Mouse (Mus musculus) brain, embryonic 18.5 days (tissue): ENCODE results near the gene Sptssa.

ENCODE experiments used
- DNase-seq: peaks from one replicate; pipeline ENCODE4 v3.0.0-alpha.2; 2012; ENCODE audit warnings: low read depth, low spot score

Sptssa gene

DNA sequence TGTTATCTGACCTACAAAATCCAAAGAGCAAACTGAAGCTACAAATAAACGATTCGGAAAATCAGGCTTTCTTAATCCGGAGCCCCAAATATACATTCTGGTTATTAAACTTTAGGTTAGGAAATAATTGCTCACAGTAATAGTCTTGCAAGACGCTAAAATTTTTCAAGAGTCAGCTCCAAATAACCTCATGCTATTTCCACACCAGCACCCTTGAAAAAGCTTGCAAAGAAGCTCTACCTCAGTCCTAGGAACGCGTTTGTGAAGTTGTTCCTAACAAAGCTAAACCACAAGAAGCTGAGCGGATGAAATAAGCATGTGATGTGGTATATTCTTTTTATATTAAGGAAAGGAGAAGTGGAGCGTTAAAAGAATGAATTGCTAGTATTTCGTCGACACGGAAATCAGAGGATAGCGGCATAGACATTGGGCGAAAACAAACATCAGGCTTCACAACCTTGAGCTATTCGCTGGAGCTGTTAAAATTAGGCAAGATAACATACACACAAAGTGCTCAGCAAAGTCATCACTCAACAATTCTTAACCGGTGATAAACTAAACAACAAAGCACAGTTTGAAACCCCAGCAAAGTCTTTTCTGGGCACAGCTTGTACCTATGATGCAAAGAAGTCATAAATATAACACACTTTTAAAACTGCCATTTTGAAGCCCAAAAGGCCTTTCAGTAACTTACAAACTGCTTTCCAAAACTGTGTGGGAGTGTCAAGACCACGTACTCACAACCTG is 908 bp downstream of the Sptssa start:
- DNase-seq, result no peak

DNA sequence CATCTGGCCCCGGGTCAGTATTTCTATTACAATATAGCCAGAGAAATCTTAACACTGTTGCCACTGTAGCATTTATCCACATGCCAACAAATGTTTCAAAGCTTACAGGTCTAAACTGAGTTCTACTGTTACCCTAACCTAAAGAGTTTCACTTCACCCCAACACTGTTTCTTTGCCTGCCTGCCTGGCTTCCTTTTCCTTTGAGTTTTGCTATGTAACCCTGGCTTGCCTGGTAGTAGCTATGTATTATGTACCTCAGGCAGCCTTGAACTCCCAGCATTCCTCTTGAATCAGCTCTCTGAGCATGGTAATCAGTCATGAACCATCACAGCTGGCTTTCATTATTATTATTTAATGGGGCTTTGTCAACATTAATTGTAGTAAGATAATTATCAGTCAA is 1.6 kb downstream of the Sptssa start:
- DNase-seq, result no peak

DNA sequence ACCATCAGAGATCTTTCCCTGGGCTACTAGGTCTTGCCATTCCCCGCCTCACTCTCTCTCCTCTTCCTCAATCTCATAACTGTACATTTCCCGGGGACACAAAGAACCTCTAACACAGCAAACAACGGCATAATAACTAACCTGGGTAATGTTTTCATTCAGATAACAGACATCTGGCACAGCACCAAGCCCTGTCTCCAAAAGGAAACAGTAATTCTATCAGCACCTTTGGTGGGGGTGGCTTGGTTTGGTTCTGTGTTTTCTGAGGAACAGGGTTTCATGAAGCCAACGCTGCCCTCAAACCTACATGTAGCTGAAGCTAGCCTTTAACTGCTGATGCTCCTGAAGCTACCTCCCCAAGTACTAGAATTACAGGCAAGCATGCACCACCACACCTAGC is 2.2 kb downstream of the Sptssa start:
- no peak for DNase-seq

DNA sequence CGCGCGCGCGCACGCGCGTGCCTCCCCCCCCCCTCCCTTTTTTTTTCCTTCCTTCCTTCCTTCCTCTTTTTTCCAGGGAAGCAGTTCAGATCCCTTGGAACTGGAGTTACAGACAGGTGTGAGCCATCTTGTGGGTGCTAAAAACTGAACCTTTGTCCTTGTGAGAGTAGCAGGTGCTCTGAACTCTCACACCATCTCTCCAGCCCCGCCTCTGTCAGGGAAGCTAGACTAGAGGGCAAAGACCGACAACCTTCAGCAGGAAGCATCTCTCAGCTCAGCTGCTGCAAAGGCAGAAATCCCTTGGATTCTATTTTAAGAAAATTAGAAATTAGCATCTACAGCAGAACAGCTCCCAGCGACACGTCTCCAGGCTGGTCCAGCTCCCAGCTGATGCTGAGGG is 4.0 kb downstream of the Sptssa start:
- no peak for DNase-seq

DNA sequence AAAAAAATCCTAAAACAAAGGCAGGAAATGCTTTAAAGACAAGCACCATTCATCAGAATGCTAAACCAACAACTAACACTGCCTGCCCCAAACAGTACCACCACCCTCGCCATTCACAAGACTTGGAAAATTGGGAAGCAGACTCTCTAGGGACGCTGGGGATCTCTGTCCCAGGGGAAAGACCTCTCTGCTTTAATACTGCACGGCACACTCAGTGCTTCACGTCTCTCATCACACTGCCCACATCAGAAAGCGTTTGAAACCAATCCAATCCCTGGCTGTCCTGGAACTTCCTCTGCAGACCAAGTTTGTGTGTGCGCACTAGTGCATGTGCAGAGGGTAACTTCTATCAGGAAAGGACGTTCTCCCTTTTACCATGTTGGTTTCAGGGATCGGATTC is 4.6 kb downstream of the Sptssa start:
- DNase-seq, result no peak

DNA sequence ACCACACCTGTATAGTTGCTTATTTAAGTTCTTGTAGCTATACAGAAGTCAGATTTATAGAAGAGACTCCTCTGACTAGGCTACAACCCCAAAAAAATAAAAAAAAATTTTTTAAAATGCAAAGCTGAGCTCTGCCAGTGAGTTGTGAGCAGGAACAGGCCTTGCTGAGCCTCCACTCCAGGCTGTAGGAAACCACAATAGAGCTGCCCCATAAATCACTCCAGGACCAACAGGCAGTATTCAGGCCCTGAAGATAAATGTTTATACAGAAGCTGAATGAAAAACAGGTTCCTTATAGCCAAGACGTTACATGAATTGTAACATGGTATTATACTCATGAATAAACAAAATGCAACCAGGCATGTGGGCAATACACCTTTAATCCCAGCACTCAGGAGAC is 5.2 kb downstream of the Sptssa start:
- DNase-seq, result no peak

DNA sequence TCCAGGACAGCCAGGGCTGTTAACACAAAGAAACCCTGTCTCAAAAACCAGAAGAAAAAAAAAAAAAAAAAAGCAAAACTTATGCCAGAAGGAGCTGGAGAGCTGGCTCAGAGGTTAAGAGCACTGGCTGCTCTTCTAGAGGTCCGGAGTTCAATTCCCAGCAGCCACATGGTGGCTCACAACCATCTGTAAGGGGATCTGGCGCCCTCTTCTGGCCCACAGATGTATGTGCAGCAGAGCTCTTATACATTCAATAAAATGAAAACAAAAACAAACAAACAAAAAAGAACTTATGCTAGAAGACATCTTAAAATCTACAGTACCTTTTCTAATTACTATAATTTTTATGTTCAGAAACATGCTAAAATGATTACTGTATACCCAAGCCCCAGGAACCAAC is 11.4 kb downstream of the Sptssa start:
- DNase-seq, result no peak

DNA sequence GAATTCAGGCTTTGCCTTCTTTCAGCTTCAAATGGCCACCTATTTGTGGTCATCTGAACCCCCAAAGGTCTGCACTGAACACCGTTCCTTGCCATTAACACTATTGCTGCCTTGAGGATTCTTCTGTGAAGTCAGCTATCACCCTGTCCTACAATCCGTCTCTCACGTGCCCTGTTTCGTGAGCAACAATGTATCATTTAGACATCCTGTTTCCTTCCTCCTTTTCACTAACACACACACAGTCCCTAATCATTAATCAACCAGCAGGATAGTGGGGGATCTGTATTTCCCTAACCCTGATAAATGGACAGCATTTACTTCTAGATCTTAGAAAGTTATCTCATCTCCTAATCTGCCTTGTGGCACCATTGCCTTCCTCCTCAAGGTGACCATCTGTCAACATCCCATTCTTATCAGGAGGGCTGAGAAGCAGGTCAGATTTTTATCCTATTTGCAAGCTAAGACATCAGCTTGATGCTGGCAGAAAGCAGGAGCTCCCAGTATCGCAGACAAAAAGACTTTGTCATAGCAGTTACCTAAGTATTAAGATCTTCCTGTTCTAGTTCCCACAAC is 13.0 kb downstream of the Sptssa start:
- DNase-seq, result no peak

DNA sequence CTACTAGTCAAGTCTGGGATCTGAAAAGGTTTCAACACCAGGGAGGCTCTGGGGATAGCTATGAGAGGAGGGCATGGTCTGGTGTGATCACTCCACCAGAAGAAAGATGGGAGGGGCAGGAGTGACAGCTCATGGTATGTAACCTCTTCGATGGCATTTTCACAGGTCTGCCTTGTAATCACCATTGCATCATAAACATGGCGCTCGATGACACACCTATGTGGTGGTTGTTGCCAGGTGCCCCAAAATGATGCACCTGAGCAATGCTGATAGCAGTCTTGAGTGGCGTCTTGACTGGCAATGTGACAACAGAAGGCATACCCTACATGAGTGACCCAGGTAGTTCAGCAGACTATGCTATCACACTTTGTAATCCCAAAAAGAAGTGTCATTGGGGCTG is 15.0 kb downstream of the Sptssa start:
- no peak for DNase-seq

DNA sequence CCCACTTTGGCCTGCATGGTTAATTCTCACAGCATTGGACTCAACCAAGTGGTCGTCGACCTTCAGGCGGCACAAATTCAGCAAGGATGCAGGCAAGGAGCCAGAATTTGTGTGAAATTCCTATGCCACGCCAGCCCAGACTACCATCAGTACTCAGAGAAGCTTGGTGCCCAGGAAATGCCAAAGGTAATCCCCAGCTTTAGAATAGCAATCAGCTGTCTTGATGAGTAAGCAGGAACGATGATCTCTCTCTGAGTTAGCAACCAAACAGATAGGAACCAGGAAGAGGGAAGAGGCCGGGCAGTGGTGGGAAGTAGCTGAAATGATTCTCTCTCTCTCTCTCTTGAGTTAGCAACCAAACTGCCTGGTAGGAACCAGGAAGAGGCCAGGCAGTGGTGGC is 16.1 kb downstream of the Sptssa start:
- DNase-seq, result no peak

DNA sequence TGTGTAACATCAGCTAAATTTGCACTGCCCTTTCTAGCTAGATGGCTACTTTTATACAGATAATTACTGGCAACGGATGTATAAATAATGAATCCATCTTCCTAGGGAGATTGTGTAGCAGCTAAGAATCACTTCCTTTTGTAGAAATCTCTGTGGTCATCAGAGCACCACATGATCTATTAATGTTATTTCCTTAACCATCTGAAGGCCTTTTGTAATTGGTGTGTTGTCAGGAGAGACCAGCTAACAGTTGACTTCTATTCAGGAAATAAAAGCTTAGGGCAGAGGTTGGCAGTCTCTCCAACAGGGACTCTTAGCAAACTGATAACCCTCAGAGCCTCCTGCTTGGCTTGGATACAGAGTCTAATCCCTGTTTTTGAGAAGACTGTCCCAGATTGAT is 19.3 kb downstream of the Sptssa start:
- no peak for DNase-seq

DNA sequence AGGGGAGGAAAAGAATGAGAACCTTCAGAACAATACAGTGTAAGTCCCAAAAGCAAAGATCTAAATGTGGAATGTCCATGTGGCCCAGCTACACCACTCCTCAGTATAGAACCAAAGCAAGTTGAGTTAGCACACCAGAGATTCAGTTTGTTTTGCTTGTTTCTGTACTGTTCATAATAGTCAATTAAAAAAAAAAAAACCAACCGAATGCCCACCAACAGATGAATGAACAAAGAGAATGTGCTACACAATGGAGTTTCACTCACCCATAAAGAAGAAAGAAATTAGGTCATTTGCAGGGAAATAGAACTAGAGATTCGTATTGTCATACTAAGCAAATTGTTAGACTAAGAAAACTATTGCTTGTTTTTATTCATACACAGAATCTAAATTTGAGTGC is 24.2 kb downstream of the Sptssa start:
- no peak for DNase-seq

DNA sequence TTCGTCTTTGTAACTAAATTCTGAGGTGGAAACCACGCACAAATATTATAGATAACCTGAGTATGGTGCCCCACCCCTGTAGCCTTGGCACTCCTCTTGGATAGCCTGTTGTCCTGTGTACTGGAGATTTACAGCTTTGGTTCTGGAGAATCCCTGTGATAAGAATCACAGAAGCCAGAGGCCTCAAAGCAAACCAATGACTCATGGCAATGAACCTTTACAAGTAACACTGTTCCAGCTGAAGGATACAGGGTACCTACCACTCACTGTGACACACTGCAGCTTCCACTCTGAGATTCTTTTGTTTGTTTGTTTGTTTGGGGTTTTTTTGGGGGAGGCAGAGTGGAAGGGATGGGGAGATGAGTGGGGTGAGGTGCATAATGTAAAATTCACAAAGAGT is 34.4 kb downstream of the Sptssa start:
- DNase-seq, result no peak

DNA sequence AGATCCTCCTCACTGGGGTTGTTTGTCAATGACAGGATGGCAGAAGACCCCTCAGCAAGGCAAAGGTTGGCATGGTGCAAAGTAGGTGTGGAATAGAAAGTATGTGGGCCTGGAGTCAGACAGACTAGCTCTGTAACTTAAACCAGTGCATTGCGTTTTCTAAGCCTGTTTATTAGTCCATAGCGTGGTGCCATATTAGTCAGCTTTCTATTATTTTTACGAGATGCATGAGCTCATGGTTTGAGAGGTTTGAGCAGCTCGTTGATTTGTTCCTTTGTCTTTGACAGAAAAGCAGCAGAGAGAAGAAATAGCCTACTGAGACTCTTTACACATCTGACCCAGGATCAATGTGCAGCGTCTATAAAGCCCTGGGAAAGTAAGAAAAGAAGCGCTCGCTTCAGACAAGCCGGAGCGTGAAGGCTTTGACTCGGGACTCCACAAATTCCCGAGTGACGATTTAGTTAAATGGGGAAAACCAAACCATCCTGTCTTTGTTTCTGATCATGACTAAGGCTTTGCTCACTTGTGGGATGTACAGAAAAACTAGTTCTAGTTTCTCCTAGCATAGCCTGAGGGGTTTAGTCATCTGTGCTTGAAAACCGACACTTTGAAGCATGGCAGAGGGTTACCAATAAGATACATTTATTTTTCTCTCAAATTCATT is 36.2 kb downstream of the Sptssa start:
- DNase-seq, result no peak

DNA sequence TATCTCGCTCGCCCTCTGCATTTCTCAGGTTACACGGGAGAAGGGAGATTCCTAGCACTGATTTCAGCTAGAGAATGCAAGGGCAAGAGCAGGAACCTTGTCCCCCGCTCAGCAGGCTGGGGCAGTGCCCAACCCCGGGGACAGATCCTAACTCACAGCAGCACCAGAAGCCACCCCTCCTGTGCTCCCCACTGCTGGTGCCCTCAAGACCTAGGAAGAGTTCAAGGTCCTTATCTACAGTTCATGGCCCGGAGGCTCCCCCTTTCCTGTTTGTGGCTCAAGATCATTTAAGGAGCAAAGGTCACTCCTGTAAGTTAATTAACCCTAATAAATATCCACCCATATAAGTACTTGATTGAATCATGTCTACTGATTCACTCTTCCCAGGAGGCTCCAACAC is 47.4 kb downstream of the Sptssa start:
- no peak for DNase-seq

DNA sequence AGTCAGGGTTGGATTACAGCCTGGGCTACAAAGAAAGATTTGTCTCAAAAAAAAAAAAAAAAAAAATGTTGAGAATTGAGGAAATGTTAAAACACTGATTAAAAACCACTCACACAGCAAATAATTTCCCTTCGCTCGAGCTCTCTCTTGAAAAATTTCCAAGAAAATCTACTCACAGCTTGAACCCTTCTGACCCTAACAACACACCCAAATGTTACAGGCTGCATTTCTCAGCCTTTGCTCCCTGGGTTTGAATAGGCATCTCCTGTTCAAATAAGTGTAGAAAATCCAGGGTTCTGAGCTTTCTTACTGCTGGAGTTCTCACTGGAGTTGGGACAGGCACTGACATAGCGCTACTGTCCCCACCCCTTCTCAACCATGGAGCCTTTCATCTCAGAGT is 51.2 kb downstream of the Sptssa start:
- DNase-seq, result no peak

DNA sequence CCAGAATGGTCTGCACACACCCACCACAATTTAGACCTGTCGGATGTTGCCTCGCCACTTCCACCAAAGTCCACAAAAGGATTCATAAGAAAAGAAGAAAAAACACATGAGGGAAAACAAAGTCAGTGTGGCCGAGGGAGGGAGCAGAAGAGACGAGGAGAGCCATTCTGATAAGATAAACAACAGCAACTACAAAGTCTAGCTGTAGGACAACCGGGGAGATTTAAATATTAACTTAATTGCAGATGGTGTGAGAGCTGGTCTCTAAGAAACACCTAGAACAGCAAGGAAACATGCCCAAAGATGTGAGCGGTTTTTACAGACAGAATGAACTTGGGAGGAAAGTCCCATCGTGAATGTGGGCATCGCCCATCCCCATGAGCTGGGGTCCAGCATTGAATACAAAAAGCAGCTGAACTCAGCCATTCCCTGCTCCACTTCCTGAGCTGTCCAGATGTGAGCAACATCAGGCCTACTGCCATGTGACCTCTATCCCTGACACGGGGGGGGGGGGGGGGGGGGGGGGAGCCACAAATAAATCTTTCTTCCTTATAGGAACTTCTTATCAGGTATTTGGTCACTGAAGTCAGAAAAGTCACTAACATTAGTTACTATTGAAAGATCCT is 52.7 kb downstream of the Sptssa start:
- no peak for DNase-seq

DNA sequence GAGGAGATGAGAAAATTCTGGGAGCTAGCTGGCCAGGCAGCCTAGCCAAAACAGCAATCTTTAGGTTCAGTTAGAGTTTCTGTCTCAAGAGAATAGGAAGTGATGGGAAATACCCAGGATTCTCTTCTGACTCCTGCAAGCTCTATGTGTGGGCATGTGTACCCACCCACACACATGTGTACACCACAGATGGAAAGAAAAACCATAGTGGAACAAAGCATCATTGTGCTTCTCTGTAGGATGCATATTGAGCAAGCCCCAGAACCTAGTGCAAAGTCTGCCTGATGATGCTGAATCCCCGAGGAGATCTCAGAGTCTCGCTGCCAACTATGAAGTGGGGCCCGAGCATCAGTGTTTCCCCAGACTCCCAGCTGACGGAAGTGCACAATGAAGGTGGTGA is 55.9 kb downstream of the Sptssa start:
- no peak for DNase-seq

DNA sequence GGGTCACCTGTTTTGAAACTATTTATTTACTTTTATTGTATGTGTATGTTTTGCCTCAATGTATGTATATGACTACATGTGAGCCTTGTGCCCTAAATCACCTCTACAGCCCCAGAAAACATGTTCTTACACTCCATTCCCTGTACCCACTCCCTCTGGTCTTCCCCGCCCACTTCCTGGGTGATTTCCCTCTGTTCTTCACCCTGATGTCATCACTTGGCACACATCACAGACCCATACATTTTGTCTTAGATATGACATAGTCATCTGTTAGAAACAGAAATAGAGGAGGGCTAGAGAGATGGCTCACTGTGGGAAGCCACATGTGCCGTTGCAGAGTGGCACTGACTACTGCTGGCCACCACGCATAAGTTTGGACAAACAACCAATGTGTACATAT is 58.0 kb downstream of the Sptssa start:
- no peak for DNase-seq

DNA sequence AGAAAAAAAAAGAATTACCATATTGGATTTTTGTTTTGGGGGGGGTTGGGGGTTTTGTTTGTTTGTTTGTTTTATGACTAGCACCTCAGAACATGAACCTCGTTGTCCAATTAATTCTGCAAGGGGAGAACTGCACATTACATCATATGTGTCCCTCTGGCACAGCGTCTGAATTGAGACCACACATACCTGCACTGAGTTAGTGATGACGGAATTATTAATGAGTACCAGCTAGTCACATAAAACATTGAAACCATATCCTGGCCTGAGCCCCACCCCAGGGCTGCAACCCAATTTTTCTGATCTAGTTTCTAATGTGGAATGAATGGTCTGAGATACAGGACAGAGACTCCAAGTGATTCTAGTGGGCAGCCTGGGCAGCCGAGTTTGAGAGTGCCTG is 59.7 kb downstream of the Sptssa start:
- DNase-seq, result no peak
